Mouse (Mus musculus): ENCODE data around the gene Tardbp. TPM values are rescaled to one million over a fixed set of nuclear protein-coding genes. Genes with fewer than 3 reads are reported as not detected.

Tardbp gene
- polyA plus RNA-seq, 1 experiment from 2014 or later = 302 TPM

Other genes with a start within 250 kb of the Tardbp start
- 25.0 and 25.8 TPM in 2 replicates for gene Ubiad1, start 182.2 kb downstream of the Tardbp start, polyA plus RNA-seq (2016; fragmentation: Nextera tagmentation; extraction: Ambion mirVana)
- 25.1 and 25.3 TPM in 2 replicates for gene Mtor, start 178.4 kb downstream of the Tardbp start, polyA plus RNA-seq (2016; fragmentation: Nextera tagmentation; extraction: Ambion mirVana)
- 0.29 and 0.31 TPM in 2 replicates for gene Angptl7, start 126.6 kb downstream of the Tardbp start, polyA plus RNA-seq (2016; fragmentation: Nextera tagmentation; extraction: Ambion mirVana)
- gene Exosc10, start 68.6 kb downstream of the Tardbp start, polyA plus RNA-seq (2016; fragmentation: Nextera tagmentation; extraction: Ambion mirVana) = 92.9 and 97.4 TPM in 2 replicates
- gene Srm, start 35.5 kb downstream of the Tardbp start, polyA plus RNA-seq (2016; fragmentation: Nextera tagmentation; extraction: Ambion mirVana) = 190 and 218 TPM in 2 replicates
- 0.09 TPM in 1 of 2 replicates, not detected in the other for gene Masp2, start 24.5 kb downstream of the Tardbp start, polyA plus RNA-seq (2016; fragmentation: Nextera tagmentation; extraction: Ambion mirVana)
- not detected in 2 replicates for gene Gm572, start 16.3 kb upstream of the Tardbp start, polyA plus RNA-seq (2016; fragmentation: Nextera tagmentation; extraction: Ambion mirVana)
- gene Casz1, start 177.4 kb upstream of the Tardbp start, polyA plus RNA-seq (2016; fragmentation: Nextera tagmentation; extraction: Ambion mirVana) = 13.8 and 14.4 TPM in 2 replicates

All from hindbrain, embryonic 10.5 days (tissue).